Mouse (Mus musculus): ENCODE measurements around the gene Nuak1.

Nuak1 gene

GRCm38 (mm10) chr10:84405135-84405776 is 35.1 kb downstream of the Nuak1 start:
- no peak for DNase-seq

GRCm38 (mm10) chr10:84401907-84402371 is 38.5 kb downstream of the Nuak1 start:
- DNase-seq: no peak

- DNase-seq: no peak
Measured at GRCm38 (mm10) chr10:84401189-84401588, 39.2 kb downstream of the Nuak1 start.

- DNase-seq: no peak
Measured at GRCm38 (mm10) chr10:84400037-84400681, 40.2 kb downstream of the Nuak1 start.

GRCm38 (mm10) chr10:84397276-84397675 is 43.1 kb downstream of the Nuak1 start:
- DNase-seq: no peak

- DNase-seq: no peak
Measured at GRCm38 (mm10) chr10:84395885-84396659, 44.3 kb downstream of the Nuak1 start.

- DNase-seq: no peak
Measured at GRCm38 (mm10) chr10:84395259-84395658, 45.1 kb downstream of the Nuak1 start.

- DNase-seq: no peak
Measured at GRCm38 (mm10) chr10:84393881-84394280, 46.5 kb downstream of the Nuak1 start.

- no peak for DNase-seq
Measured at GRCm38 (mm10) chr10:84393405-84393804, 47.0 kb downstream of the Nuak1 start.

GRCm38 (mm10) chr10:84392723-84393081 is 47.7 kb downstream of the Nuak1 start:
- DNase-seq: no peak

GRCm38 (mm10) chr10:84392027-84392722 is 48.2 kb downstream of the Nuak1 start:
- DNase-seq: no peak

GRCm38 (mm10) chr10:84389707-84390106 is 50.7 kb downstream of the Nuak1 start:
- DNase-seq: no peak

GRCm38 (mm10) chr10:84388357-84389141 is 51.8 kb downstream of the Nuak1 start:
- DNase-seq: no peak

- no peak for DNase-seq
Measured at GRCm38 (mm10) chr10:84387338-84387737, 53.1 kb downstream of the Nuak1 start.

- DNase-seq: no peak
Measured at GRCm38 (mm10) chr10:84386625-84387242, 53.7 kb downstream of the Nuak1 start.

- DNase-seq: no peak
Measured at GRCm38 (mm10) chr10:84386214-84386613, 54.2 kb downstream of the Nuak1 start.

GRCm38 (mm10) chr10:84384761-84385160 is 55.6 kb downstream of the Nuak1 start:
- DNase-seq: no peak

GRCm38 (mm10) chr10:84382900-84383883 is 57.2 kb downstream of the Nuak1 start:
- no peak for DNase-seq

GRCm38 (mm10) chr10:84381276-84381798 is 59.1 kb downstream of the Nuak1 start:
- DNase-seq: no peak

GRCm38 (mm10) chr10:84379366-84379765 is 61.0 kb downstream of the Nuak1 start:
- no peak for DNase-seq

Measured in right cerebral cortex, postnatal 25 days (tissue).